Mouse (Mus musculus) adrenal gland, adult 8-10 months (tissue): Measurements from ENCODE around the gene Msl3l2. TPM values are rescaled to one million over a fixed set of nuclear protein-coding genes. Genes with fewer than 3 reads are reported as not detected.

Experiments used
- total RNA-seq, 4 experiments: library from RNA; stranded (reverse); gene quantifications; 2 replicates each; pipeline ENCODE4 v1.2.4; 2022

Msl3l2 gene
- total RNA-seq, 4 experiments from 2014 or later: 9.1 to 12.0 (median 10.8) TPM

Other genes with a start within 250 kb of the Msl3l2 start
- 10 to 100 TPM in 2 of 4 experiments, 1 to 10 TPM in 2; 6.9 to 10.9 (median 9.6) TPM for gene Tbc1d32, start 121.8 kb downstream of the Msl3l2 start, total RNA-seq